Mouse (Mus musculus) stomach, embryonic 15.5 days (tissue): ENCODE results near the gene Mfsd6. TPM values are rescaled to one million over a fixed set of nuclear protein-coding genes. Genes with fewer than 3 reads are reported as not detected.
"Not testable (repeated sequence)": the region's sequence is repeated elsewhere in the genome, so short reads cannot be mapped to it uniquely, and the experiment has no call there.

Experiments used
- ATAC-seq: fragments of 200-750 bp; cut with Nextera tagmentation; 2 replicates; pipeline ENCODE4 v1.8.0; 2017; ENCODE audit warnings: low read depth, moderate number of reproducible peaks, moderate TSS enrichment; ENCODE audit not compliant: insufficient read depth, low FRiP score
- H3K27ac ChIP-seq: fragments of 300-500 bp; sonication (generic); 2 replicates; pipeline ENCODE4 v1.5.1; 2015; ENCODE audit warnings: mild to moderate bottlenecking, inconsistent platforms
- H3K27me3 ChIP-seq: fragments of 300-500 bp; sonication (generic); replicated peaks from 2 replicates; pipeline ENCODE4 v1.6.1; 2015; ENCODE audit warnings: inconsistent platforms
- H3K36me3 ChIP-seq: fragments of 300-500 bp; sonication (generic); 2 replicates; pipeline ENCODE4 v1.6.1; 2015; ENCODE audit warnings: inconsistent platforms
- H3K4me1 ChIP-seq: fragments of 300-500 bp; sonication (generic); 2 replicates; pipeline ENCODE4 v1.6.1; 2015; ENCODE audit warnings: inconsistent platforms
- H3K4me2 ChIP-seq: fragments of 300-500 bp; sonication (generic); 2 replicates; pipeline ENCODE4 v1.6.1; 2015; ENCODE audit warnings: mild to moderate bottlenecking, inconsistent platforms
- H3K4me3 ChIP-seq: fragments of 300-500 bp; sonication (generic); replicated peaks from 2 replicates; pipeline ENCODE4 v1.5.1; 2015; ENCODE audit warnings: inconsistent platforms
- H3K9ac ChIP-seq: fragments of 300-500 bp; sonication (generic); 2 replicates; pipeline ENCODE4 v1.6.1; 2015; ENCODE audit warnings: inconsistent platforms
- H3K9me3 ChIP-seq: fragments of 300-500 bp; sonication (generic); 2 replicates; pipeline ENCODE4 v1.6.1; 2016; ENCODE audit warnings: inconsistent platforms
- WGBS: fragments of 180-500 bp; shearing (Covaris S2); methylation state at CpG from one replicate; pipeline ENCODE4 v1.1.7; 2015; 5-methylcytosine and 5-hydroxymethylcytosine counted together
- polyA plus RNA-seq: library from polyadenylated mRNA; unstranded; fragments of >200 nt; fragmentation: Nextera tagmentation; extraction: Ambion mirVana; gene quantifications from 2 replicates; pipeline ENCODE4 v1.2.1, GENCODE M21; 2015

Gene Mfsd6
- polyA plus RNA-seq, 1 experiment from 2014 or later = 4.0 TPM

GRCm38 (mm10) chr1:52702738-52703491 lies 24.3 kb downstream of the Mfsd6 start:
- 82% methylated on average over 7 of the region's 7 CpGs for WGBS
- Histone ChIP-seq H3K27ac (no peak overlapping the region), H3K9ac (no peak overlapping the region), H3K27me3 (no peaks in the 10 kb centered on the region), H3K4me3 (no peak overlapping the region), H3K4me1 (no peaks in the 10 kb centered on the region), H3K4me2 (no peak overlapping the region), H3K36me3 (no peaks in the 10 kb centered on the region), H3K9me3 (no peaks in the 10 kb centered on the region)
- ATAC-seq = no peak

- H3K27ac ChIP-seq = no peak overlapping the region
- no peaks in the 10 kb centered on the region for H3K9me3 ChIP-seq
- no peaks in the 10 kb centered on the region for H3K4me1 ChIP-seq
- no peak overlapping the region for H3K9ac ChIP-seq
- no peaks in the 10 kb centered on the region for H3K36me3 ChIP-seq
- no peaks in the 10 kb centered on the region for H3K27me3 ChIP-seq
- no peak for ATAC-seq
- 85% methylated on average over 1 of the region's 1 CpGs for WGBS
- no peak overlapping the region for H3K4me2 ChIP-seq
- H3K4me3 ChIP-seq = no peak overlapping the region
Observed at GRCm38 (mm10) chr1:52701941-52702340, 25.3 kb downstream of the Mfsd6 start.

- ATAC-seq = not testable (repeated sequence)
- 91% methylated on average over 13 of the region's 13 CpGs for WGBS
Observed at GRCm38 (mm10) chr1:52694456-52694855, 32.8 kb downstream of the Mfsd6 start.

GRCm38 (mm10) chr1:52687636-52688035 lies 39.6 kb downstream of the Mfsd6 start:
- Histone ChIP-seq H3K36me3 (no peaks in the 10 kb centered on the region), H3K4me3 (no peak overlapping the region), H3K9ac (no peak overlapping the region), H3K27ac (0 out of 2 replicates have a peak overlapping the region, but pooled peaks have one; percentile 23), H3K4me2 (no peak overlapping the region), H3K27me3 (no peaks in the 10 kb centered on the region), H3K4me1 (0 out of 2 replicates have a peak, but pooled peaks cover 8% of the 10 kb centered on the region), H3K9me3 (no peaks in the 10 kb centered on the region)
- WGBS = 62% methylated on average over 8 of the region's 8 CpGs
- peak; percentile 74 for ATAC-seq

More at GRCm38 (mm10) chr1:52694456-52694855, 32.8 kb downstream of the Mfsd6 start:
- not testable (repeated sequence) for H3K27me3 ChIP-seq, H3K4me2 ChIP-seq, H3K9ac ChIP-seq, H3K4me1 ChIP-seq, H3K9me3 ChIP-seq, H3K27ac ChIP-seq, H3K36me3 ChIP-seq, H3K4me3 ChIP-seq

GRCm38 (mm10) chr1:52683550-52683949 lies 43.7 kb downstream of the Mfsd6 start:
- Histone ChIP-seq H3K9ac (no peak overlapping the region), H3K4me1 (0 out of 2 replicates have a peak, but pooled peaks cover 8% of the 10 kb centered on the region), H3K27ac (peak overlapping the region; percentile 45; the same call in 1 of the 2 replicates), H3K4me2 (no peak overlapping the region), H3K27me3 (no peaks in the 10 kb centered on the region), H3K36me3 (no peaks in the 10 kb centered on the region), H3K4me3 (no peak overlapping the region), H3K9me3 (no peaks in the 10 kb centered on the region)
- WGBS = 54% methylated on average over 4 of the region's 4 CpGs
- peak; percentile 90 for ATAC-seq

- Histone ChIP-seq H3K36me3 (no peaks in the 10 kb centered on the region), H3K9me3 (no peaks in the 10 kb centered on the region), H3K4me3 (no peak overlapping the region), H3K4me1 (peaks cover 4% of the 10 kb centered on the region; the same call in 1 of the 2 replicates), H3K27ac (no peak overlapping the region), H3K27me3 (no peaks in the 10 kb centered on the region), H3K4me2 (no peak overlapping the region), H3K9ac (no peak overlapping the region)
- 28% methylated on average over 3 of the region's 3 CpGs for WGBS
- peak; percentile 52; the same call in 1 of the 2 replicates for ATAC-seq
Observed at GRCm38 (mm10) chr1:52676621-52677020, 50.6 kb downstream of the Mfsd6 start.

GRCm38 (mm10) chr1:52675561-52676551 lies 51.4 kb downstream of the Mfsd6 start:
- peak; percentile 39; the same call in 1 of the 2 replicates for ATAC-seq
- Histone ChIP-seq H3K27me3 (no peaks in the 10 kb centered on the region), H3K4me3 (no peak overlapping the region), H3K27ac (peak overlapping the region; percentile 26), H3K9ac (no peak overlapping the region), H3K9me3 (no peaks in the 10 kb centered on the region), H3K4me1 (peaks cover 4% of the 10 kb centered on the region; the same call in 1 of the 2 replicates), H3K4me2 (no peak overlapping the region), H3K36me3 (no peaks in the 10 kb centered on the region)
- 44% methylated on average over 7 of the region's 7 CpGs for WGBS

- H3K9me3 ChIP-seq = no peaks in the 10 kb centered on the region
- WGBS = 75% methylated on average over 1 of the region's 1 CpGs
- H3K4me1 ChIP-seq = no peaks in the 10 kb centered on the region
- H3K27ac ChIP-seq = no peak overlapping the region
- no peaks in the 10 kb centered on the region for H3K36me3 ChIP-seq
- no peak overlapping the region for H3K9ac ChIP-seq
- ATAC-seq = no peak
- H3K27me3 ChIP-seq = no peaks in the 10 kb centered on the region
- H3K4me3 ChIP-seq = no peak overlapping the region
- H3K4me2 ChIP-seq = no peak overlapping the region
Observed at GRCm38 (mm10) chr1:52669931-52670330, 57.3 kb downstream of the Mfsd6 start.

- ATAC-seq = no peak
- Histone ChIP-seq H3K27ac (no peak overlapping the region), H3K9ac (no peak overlapping the region), H3K4me2 (no peak overlapping the region), H3K4me3 (no peak overlapping the region), H3K27me3 (no peaks in the 10 kb centered on the region), H3K36me3 (no peaks in the 10 kb centered on the region), H3K9me3 (no peaks in the 10 kb centered on the region), H3K4me1 (no peaks in the 10 kb centered on the region)
- WGBS = 59% methylated on average over 7 of the region's 7 CpGs
Observed at GRCm38 (mm10) chr1:52668743-52669323, 58.4 kb downstream of the Mfsd6 start.

GRCm38 (mm10) chr1:52663228-52663627 lies 64.0 kb downstream of the Mfsd6 start:
- H3K27ac ChIP-seq = no peak overlapping the region
- 92% methylated on average over 7 of the region's 7 CpGs for WGBS
- H3K27me3 ChIP-seq = no peaks in the 10 kb centered on the region
- no peaks in the 10 kb centered on the region for H3K36me3 ChIP-seq
- ATAC-seq = no peak
- H3K9ac ChIP-seq = no peak overlapping the region
- no peak overlapping the region for H3K4me2 ChIP-seq
- no peaks in the 10 kb centered on the region for H3K4me1 ChIP-seq
- H3K9me3 ChIP-seq = no peaks in the 10 kb centered on the region
- no peak overlapping the region for H3K4me3 ChIP-seq

GRCm38 (mm10) chr1:52660765-52661164 lies 66.5 kb downstream of the Mfsd6 start:
- Histone ChIP-seq H3K27me3 (no peaks in the 10 kb centered on the region), H3K4me2 (no peak overlapping the region), H3K4me1 (no peaks in the 10 kb centered on the region), H3K9ac (no peak overlapping the region), H3K27ac (no peak overlapping the region), H3K4me3 (no peak overlapping the region), H3K36me3 (no peaks in the 10 kb centered on the region), H3K9me3 (no peaks in the 10 kb centered on the region)
- WGBS = 68% methylated on average over 12 of the region's 12 CpGs
- ATAC-seq = no peak
